Mouse (Mus musculus): Measurements from ENCODE around the gene Gm14214. TPM values are rescaled to one million over a fixed set of nuclear protein-coding genes. Genes with fewer than 3 reads are reported as not detected.

Gm14214 gene
- total RNA-seq, 2 experiments from 2014 or later = not detected

DNA sequence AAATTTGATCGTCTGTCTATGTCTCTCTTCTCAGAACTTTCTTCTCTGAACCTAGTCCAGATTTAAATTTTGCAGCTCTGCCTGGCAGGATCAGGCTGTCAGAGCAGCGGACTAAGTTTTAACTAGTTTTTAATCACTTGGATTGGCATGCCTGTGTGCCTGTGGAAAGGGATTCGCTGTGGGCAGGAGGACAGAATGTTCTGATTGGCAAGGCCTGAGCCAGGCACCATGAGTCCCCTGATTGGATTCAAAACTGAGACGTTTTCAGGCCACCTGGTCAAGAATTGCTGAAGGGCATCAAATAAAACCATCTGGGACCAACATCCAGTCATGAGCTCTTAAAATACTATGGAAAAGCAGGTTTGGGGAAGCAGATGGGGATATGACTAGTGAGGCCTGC lies 12.5 kb upstream of the Gm14214 start:
- no peak for DNase-seq (ENCODE audit: low spot score)
- intact Hi-C loops (cut with DNase I) = loop anchor here (5.0 kb wide), 1 partner anchor 70 kb away; no protein-coding TSS in a partner anchor

DNA sequence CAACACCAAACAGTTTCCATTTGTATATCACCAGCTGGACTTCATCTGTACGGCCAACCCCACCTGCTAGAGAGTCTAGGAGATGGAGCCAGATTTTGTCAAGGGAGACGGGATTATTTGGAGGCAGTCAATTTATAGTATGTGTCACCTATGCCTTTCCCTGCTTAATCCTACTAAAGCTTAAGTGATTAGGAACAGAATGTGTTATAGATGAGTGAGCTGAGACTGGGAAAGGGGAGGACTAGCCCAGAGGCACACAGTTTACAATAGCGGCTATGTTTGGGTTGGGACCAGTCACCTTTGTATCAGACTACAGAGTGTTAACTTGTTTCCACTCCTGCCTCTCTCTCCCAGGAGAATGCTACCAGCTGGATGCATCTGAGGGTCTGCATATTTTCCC lies 9.8 kb upstream of the Gm14214 start:
- DNase-seq (ENCODE audit: low spot score) = no peak
- intact Hi-C loops (cut with DNase I) = loop anchor here (5.0 kb wide), 1 partner anchor 67 kb away; no protein-coding TSS in a partner anchor

DNA sequence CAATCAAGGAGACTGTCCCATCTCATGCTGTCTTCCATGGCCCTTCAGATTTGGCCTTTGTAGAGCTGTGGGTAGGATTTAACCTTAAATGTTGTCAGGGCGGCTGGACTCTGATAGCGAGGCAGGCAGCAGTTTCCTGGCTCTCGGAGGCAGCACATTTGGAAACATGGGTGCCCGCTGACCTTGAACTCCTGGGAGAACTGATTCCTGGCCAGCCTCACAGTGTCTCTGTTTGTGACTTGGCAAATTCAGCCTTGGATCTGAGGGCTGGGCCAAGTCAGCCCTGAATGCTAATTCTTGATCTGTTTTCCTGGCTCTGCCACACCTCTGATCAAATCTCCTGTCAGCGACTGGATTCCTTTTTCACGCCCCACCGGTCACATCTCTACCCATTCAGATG lies 6.7 kb upstream of the Gm14214 start:
- DNase-seq (ENCODE audit: low spot score) = no peak
- intact Hi-C loops (cut with DNase I) = no loop called here

DNA sequence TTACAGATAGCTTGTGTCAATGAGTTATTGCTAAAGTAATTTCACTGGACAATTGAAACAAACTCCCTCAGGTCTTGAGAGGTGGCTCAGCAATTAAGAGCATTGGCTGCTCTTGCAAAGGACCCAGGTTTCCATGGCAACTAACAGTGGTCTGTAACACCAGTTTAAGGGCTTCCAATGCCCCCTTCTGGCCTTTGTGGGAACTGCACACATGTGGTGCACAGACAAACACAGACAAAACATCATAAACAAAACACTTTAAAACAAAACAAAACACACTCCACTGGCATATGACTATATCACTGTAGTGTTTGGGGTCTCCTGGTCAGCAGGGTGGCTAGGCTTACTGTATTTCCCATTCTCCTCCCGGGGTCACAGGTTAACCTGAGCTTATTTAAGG lies 4.2 kb upstream of the Gm14214 start:
- DNase-seq (ENCODE audit: low spot score) = no peak
- intact Hi-C loops (cut with DNase I) = no loop called here

DNA sequence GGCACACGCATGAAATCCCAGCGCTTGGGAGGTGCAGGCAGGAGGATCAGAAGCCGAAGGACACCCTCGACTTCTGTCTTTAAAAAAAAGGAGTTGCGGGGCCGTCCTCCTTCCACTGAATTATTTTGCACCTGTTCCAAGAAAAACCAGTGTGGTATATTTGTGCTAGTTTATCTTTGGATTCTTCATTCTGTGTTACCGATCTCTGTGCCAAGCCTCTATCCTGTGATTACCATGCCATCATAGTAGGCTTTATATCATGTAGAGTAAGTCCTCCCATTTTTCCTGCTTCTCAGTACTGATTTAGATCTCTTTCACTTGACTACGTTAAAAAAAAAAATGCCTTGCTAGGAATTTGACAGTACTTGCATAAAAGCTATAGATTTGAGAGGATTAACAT lies 1.8 kb upstream of the Gm14214 start:
- intact Hi-C loops (cut with DNase I) = no loop called here
- DNase-seq (ENCODE audit: low spot score) = no peak

DNA sequence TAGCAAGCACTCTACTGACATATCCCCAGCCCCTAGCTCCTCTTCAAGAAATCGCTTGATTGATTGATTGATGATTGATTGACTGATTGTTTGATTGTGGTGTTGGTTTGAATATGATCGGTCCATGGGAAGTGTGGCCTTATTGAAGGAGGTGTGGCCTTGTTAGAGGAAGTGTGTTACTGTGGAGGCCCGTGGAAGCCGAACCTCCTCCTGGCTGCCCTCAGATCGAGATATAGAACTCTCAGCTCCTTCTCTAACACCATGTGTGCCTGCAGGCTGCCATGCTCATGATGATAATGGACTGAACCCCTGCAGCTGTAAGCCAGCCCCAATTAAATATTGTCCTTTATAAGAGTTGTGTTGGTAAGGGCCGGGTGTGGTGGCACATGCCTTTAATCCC lies 2.8 kb downstream of the Gm14214 start:
- no peak for DNase-seq (ENCODE audit: low spot score)
- intact Hi-C loops (cut with DNase I) = no loop called here

DNA sequence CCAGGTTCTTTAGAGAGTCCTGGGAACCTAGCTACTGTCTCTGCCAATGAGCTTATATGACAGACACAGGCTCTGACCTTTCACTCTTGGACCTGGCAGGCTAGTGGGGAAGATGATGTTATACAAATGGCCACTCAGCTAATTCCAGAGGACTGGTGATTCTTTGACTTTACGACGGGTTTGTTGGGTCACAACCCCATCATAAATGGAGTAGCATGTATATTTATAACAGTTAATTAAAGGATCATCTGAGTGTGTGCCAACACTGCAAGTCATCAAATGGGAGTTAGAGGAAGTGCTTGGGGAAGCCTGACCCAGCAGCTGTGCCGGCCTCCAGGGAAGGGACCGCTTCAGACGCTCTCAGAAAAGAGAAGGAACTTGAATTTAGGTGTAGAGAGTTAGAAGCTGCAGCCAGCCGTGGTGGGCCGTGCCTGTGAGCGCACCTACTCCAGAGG lies 4.2 kb downstream of the Gm14214 start:
- no peak for DNase-seq (ENCODE audit: low spot score)
- intact Hi-C loops (cut with DNase I) = no loop called here

DNA sequence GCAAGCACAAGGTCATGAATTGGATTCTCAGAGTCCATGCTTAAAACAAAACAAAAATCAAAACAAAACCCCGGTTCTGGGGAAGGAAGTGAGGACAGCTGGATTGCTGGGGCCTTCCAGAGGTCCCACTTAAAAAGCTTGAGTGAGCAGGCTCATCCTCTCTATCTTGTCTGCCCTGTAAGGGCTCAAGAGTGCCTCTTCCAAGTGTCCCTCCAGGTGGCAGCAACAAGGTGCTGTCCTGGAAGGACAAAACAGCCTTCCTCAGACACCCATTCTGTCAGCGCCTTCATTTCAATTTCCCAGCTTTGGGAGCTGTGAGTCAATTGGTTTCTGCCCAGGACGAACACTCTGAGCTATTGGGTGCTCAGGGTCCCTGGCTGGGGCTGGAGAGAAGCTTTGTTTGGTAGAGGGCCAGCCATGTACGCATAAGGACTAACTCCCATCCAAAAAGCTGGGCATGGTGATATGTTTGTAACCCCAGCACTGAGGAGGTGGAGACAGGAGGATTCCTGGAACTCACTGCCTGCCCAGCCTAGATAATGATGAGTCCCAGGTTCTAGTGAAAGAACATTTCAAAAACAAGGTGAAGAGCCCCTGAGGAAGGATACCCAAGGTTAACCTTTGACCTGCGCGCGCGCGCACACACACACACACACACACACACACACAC lies 4.9 kb downstream of the Gm14214 start:
- no peak for DNase-seq (ENCODE audit: low spot score)
- intact Hi-C loops (cut with DNase I) = loop anchor here (5.0 kb wide), 1 partner anchor 177 kb away; no protein-coding TSS in a partner anchor

DNA sequence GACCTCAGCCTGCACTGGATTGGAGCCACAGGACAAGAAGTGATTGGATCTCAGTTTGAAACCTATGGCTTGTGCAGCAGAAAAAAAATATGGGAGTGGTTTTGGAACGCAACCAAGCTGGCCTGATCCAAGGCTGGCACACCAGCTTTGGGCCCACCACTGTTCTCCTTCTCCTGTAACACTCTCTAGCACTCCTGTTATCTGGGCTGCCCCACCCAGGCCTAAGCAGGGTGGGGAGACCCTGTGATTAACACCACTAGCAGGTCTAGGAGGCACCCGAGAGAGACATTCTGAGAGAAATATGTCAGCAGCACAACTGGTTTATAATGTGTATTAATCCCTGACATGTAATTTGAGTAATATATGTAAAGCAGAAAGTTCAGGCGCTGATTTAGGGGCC lies 6.6 kb downstream of the Gm14214 start:
- no peak for DNase-seq (ENCODE audit: low spot score)
- intact Hi-C loops (cut with DNase I) = loop anchor here (5.0 kb wide), 1 partner anchor 179 kb away; no protein-coding TSS in a partner anchor

DNA sequence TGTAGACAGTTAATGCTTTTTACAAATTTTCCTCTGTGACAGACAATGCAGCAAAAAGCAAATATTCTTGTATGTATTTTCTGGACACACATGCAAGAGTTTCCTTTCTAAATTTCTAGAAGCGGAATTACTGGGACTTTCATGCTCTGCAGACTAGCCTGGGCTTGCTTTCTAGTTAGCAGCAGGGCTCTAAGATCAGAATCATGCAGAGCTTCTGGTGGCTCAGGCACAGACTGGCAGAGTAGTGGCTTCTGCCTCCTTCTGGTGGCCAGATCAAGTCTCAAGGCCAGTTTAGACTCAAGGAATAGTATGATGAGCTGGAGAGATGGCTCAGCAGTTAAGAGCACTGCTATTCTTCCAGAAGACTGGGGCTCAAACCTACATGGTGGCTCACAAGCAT lies 11.4 kb downstream of the Gm14214 start:
- no peak for DNase-seq (ENCODE audit: low spot score)
- intact Hi-C loops (cut with DNase I) = no loop called here

DNA sequence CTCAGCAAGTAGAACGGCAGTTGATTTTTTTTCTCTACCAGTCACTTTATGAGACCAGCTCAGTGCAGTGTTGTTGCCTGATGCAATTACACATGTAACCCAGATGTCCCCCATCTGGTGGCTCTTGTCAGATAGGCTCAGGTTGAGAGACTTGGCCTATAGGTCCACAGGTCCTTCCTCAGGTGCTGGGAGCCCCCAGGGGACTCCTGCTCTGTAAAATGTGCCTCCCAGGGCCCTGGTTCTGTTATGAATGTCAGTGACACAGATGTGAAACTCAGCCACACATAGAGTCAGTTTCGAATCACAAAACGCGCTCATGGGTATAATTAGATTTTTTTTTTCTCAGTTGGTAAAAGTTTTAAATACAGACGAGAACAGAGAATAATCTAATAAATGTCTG lies 12.1 kb downstream of the Gm14214 start:
- intact Hi-C loops (cut with DNase I) = no loop called here
- no peak for DNase-seq (ENCODE audit: low spot score)

DNA sequence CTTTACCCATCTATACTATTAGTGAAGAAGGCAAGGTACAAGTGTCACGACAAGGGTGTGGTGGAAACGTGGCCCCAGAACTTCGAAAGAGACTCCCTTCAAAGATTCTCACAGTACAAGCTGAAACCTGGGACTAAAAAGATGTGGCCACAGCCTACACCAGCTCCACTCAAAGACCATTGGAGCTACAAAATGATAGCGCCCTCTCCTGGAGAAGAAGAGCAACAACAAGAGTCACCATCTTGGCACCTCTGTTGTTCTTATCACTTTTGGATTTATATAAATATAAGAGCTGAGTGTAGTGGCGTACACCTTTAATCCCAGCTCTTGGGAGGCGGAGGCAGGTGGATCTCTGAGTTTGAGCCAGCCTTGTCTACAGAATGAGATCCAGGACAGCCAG lies 14.0 kb downstream of the Gm14214 start:
- intact Hi-C loops (cut with DNase I) = no loop called here
- DNase-seq (ENCODE audit: low spot score) = no peak

DNA sequence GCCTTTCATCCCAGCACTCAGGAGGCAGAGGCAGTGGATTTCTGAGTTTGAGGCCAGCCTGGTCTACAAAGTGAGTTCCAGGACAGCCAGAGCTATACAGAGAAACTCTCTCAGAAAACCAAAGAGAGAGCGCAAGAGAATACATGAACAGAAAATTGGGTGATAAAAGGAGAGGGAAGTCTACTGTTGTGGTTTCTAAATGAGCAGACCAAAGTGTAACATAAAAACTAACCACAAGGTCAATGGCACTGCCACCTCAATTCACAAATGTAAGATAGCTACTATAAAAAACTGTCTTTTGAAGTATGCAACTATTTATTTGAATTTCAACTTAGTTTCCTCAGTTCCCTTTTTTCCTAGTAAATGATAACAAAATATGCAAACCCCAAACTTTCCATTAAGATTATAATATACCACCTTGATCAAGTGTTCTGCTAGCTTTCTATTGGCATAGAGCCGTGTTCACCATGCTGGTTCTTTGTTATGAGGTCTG lies 15.7 kb downstream of the Gm14214 start:
- no peak for DNase-seq (ENCODE audit: low spot score)
- intact Hi-C loops (cut with DNase I) = no loop called here

DNA sequence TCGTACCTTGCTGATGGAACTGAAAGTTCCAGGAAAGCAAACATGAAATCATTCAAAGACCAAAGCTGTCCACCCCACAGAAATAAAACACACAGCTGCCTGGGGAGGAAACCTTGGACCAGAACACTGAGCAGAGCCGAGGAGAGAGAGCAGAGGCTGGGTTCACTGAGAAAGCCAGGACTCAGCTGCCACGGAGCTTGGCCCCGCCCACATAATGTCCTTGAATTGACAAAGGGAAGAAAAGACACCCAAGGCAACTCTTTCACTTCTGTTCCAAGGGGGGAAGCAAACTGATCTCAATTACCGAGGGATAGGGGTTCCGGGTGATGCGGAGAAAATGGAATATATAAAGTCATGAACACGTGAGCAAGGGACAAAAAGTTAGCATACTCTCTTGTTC lies 17.9 kb downstream of the Gm14214 start:
- intact Hi-C loops (cut with DNase I) = no loop called here
- no peak for DNase-seq (ENCODE audit: low spot score)

DNA sequence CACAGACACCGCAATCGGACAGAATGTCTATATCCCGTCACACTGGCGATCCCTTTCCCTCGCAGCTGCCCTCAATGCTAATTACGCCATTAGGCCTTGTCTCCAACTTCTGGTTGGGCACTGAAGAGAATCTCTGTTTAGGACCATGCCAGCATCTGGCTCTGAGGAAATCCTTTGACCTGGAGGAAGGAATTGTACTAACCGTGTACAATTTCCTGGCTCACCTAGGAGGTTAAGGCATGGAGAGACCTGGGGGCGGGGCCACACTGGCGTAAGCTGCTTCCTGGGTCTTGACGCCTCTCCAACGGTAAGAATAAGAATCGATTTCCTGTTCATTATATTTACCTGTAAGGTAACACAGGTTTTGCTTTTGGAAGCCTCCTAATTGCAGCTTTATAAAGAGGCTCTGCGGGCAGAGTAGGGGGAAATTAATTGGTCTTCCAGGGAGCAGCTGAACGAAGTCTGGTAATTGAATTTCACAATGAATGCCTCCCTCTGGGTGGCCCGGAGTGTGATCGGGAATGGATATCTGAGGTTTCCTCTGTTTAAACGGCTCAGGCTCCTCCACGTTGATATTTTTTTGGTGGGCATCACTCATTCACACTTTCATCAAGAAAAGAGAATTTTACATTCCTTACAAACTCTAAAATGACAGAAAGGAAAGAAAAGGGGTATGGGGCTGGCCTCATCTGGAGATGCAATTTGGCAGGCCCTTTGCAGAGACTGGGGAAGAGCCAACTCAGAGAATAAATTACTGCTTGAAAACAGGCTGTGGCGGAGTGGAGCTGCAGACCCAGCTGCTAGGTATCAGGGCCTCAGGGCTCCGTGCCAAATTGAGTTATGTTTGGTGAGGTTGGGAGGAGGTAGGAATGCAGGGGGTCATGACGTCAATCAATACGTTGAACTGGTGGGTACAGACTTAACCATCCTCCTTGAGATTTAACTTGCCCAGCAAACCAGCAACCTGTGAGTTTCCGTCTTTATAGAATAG lies 20.5 kb downstream of the Gm14214 start:
- intact Hi-C loops (cut with DNase I) = no loop called here
- DNase-seq (ENCODE audit: low spot score) = no peak

DNA sequence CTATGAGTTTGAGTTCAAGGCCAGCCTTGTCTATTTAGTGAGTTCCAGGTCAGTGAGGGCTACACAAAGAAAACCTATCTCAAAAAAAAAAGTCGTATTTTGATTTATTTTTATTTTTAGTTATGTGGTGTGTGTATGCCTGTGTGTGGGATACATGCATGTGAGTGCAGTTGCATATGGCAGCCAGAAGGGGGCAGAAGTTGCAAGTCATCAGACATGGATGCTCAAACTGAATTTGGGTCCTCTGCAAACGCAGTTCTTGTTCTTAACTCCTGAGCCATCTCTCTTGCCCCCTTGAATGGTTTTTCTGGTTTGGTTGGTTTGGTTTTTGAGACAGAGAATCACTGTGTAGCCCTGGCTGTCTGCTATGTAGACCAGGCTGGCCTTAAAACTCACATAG lies 21.4 kb downstream of the Gm14214 start:
- intact Hi-C loops (cut with DNase I) = no loop called here
- DNase-seq (ENCODE audit: low spot score) = no peak

DNA sequence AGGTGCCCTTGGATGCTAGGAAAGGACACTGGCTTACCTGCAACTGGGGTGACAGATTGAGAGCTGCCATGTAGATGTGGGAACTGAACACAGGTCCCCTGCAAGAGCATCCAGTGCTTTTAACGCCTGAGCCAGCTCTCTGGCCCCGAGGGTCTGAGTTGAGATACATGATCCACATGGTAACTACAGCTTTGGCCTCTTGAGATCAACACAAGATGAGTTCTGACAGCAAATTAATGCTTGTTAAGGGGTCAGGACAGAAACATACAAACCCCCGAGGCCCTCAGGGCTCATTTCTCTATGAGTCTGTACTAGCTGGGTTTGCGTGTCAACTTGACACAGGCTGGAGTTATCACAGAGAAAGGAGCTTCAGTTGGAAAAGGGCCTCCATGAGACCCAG lies 25.9 kb downstream of the Gm14214 start:
- intact Hi-C loops (cut with DNase I) = no loop called here
- no peak for DNase-seq (ENCODE audit: low spot score)

DNA sequence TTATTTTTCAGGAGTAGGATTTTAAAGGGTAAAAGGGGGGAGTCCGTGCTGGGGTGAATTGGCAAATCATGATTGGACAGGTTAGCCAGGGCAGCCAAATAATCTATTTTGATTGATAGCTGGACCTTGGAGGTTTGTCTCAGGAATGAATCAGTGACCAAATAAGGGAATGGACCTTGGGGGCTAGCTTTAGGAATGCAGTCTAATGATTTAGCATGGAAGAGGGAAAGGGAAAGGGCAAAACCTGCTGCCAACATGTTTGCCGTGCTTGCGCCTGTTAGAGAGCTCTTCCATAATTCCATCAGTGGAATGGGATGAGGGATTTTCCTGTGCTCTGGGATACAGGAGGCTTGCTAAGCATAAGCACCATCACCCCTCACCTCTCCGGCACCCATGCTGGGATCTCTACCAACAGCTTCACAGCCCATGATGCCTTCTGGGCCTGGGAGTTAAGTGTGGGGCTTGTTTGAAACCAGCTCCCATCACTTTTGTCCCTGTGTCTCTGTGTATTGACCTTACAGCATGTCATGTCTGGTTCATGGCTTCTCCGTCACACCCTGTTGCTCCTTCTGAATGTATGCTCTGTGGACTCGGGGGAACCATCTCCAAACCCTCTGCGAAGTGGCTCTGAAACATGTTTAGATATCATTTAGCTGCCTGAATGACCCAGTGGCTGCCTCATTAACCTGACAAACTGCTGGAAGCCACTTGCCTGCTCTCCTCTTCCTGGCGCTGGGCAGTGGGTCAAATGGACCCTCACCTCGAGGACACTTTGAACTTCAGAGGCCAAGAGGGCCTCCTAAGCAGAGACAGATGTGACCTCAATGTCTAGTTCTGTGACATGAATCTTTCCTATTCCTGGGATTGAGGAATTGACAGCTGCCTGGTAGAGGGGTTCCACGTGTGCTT lies 26.7 kb downstream of the Gm14214 start:
- intact Hi-C loops (cut with DNase I) = no loop called here
- DNase-seq (ENCODE audit: low spot score) = no peak

DNA sequence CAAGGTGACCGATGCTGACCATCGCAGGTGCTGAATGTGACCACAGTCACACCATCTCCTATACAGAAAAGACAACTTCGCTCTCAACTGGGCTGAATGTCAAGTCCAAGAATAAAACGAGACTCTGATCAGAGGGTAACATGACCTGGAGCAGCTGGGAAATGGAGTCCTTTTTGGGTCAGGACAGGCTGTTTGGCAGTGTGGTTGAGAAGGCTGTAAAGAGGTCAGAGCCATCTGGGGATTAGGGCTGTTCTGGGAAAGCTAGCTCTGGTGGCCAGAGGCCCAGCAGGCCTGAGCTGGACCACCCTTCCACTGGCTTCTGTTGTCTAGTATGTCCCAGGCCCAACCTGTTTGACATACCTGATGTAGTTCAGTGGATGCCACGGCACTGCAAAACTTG lies 31.2 kb downstream of the Gm14214 start:
- intact Hi-C loops (cut with DNase I) = no loop called here
- no peak for DNase-seq (ENCODE audit: low spot score)

DNA sequence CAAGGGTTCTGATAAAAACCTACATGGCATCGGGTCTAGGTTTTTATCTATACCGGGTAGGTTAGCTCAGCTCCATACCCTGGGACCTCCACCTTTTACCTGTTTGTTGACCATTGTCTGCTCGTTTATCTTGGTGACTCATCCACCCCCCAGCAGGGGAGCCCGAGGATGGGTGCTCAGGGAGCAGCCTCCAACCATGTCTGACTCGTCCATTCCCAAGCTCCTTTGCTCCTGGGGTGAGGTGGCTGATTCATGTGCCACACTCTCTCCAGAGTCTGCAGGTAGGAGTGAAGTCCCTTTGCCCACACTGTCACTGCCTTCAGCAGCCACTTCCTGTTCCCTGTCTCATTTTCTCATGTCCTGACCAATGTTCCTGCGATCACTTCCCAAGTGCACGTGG lies 33.8 kb downstream of the Gm14214 start:
- intact Hi-C loops (cut with DNase I) = no loop called here

More for the DNA sequence above, 33.8 kb downstream of the Gm14214 start:
- DNase-seq (ENCODE audit: low spot score) = no peak
